Mouse (Mus musculus): Measurements from ENCODE around the gene Maea.

Maea gene

DNA sequence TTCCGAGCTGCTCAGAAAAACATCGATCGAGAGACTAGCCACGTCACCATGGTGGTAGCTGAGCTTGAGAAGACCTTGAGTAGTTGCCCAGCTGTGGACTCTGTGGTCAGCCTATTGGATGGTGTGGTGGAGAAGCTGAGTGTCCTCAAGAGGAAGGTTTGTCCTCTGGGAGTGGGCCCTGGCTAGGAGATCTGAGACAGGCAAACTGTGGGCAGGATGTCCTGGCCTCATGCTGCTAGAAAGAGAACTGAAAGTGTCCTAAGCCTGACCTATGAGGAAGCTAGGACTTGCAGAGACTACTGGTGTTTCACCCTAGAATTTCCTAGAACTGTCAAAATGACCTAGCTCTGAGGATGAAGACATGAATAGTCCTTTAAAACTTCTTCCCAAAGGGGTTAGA, 23.2 kb downstream of the Maea start:
- DNase-seq (ENCODE audit: low spot score) = no peak

DNA sequence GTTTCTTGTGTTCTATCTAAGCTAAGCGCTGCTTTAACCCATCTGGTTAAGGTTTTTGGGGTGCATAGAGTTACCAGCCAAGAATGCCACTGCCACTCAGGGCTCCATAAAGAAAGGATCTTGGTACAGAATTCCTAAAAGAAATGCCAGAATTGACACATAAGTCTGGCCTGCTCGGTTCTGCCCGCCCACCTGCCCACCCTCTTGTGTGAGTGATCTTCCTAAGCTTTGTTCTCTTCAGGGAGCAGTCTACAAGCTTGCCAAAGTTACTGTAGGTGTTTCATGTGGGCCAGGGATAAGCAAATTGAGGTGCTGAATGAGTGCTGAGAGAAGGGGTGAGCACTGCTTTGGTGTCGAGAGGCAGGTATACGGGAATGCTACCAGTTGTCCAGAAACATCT, 28.0 kb downstream of the Maea start:
- DNase-seq (ENCODE audit: low spot score) = no peak

DNA sequence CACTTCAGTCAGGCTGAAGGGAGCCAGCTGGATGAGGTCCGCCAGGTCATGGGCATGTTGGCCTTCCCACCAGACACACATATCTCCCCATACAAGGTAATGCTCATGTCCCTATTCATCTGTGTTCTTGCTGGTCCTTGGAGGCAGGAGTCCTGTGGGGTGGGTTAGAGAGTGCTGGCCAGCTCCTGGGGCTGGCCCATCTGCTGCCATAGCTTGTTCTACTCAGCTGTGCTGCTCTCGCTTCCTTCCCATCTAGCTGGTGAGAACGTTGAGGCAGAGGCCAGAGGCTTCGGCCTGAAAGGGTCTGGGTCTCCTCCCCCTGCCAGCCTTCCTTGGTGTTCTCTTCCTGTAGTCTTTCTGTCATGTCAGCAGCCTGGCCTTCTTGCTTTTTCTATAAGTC, 33.3 kb downstream of the Maea start:
- DNase-seq (ENCODE audit: low spot score) = no peak

DNA sequence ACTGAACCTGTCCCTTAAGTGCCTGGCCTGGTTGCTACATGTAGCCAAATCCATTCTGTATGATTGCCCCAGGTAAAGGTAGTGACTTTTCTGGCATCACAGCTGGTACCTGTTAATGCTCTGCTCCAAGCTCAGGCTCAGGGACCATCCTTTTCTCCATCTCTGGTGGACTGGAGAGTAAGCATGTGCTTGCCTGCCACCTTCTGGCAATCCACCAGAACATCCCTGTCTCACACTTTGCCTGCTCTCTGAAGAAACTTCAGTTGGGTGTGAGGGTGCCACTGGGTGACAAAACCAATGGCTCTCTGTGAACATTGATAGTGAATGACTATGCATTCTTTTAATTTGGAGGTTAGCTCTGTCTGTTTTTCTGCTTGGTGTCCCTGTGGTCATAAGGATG, 35.8 kb downstream of the Maea start:
- DNase-seq (ENCODE audit: low spot score) = no peak

DNA sequence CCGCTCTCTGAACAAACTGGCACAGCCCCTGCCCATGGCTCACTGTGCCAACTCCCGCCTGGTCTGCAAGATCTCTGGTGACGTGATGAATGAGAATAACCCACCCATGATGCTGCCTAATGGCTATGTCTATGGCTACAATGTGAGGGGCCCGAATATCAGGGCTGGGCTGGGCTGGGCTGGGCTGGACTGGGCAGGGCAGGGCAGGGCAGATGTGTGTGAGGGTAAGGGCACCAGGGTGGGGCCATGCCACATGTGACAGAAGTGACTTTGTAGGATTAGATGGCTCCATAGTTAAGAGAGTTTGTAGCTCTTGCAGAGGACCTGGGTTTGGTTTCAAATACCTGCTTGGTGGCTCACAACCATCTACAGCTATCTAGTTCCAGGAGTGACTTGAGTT, 36.4 kb downstream of the Maea start:
- DNase-seq (ENCODE audit: low spot score) = no peak

DNA sequence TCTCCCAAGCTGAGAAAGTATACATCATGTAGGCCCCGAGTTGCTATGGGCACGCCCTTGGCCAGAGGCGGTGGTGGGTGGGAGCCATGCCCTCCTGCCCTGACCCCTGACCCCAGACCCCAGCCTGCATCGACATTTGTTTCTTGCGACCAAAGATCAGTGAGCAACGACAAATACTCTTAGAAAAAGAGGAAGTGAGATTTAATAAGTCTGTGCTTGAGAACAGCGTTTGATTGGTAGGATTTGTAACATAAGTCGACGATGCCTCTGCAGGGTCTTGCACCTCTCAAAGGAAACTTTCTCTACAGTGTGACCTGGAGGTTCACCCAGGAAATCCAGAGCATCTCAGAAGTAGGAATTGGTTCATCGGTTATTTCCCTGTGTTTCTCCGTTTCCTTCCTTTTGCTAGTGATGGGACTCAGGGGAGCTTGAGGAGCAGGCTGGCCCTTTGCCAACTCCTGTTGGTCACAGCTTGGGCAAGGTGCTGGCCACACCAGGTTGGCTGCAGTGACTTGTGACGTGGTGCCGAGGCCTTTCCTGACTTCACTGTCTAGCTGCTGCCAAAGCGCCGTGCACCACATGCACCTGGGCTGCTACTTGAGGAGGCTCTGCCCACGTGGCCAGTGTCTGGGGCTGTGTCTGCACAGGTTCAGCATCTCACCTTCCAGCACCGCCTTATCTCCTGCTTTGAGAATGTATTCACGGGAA, 37.2 kb downstream of the Maea start:
- DNase-seq (ENCODE audit: low spot score) = no peak

DNA sequence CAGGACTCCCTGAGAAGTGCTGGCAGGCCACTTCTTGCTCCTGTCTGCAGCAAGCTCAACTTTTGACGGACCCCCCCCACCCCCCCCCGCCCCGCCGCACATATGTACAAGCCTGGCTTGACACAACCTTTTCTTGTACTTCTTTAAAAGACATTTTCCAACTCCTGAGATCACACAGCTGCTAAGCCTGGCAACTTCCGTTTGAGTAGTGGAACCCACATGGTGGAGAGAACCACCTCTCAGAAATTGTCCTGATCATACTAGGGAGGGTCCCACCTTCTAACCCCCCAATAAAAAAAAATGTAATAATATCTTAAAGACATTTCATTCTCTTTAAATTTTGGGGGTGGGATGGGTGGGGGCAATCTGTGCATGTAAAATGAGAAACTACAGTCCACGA, 41.9 kb downstream of the Maea start:
- DNase-seq (ENCODE audit: low spot score) = no peak

DNA sequence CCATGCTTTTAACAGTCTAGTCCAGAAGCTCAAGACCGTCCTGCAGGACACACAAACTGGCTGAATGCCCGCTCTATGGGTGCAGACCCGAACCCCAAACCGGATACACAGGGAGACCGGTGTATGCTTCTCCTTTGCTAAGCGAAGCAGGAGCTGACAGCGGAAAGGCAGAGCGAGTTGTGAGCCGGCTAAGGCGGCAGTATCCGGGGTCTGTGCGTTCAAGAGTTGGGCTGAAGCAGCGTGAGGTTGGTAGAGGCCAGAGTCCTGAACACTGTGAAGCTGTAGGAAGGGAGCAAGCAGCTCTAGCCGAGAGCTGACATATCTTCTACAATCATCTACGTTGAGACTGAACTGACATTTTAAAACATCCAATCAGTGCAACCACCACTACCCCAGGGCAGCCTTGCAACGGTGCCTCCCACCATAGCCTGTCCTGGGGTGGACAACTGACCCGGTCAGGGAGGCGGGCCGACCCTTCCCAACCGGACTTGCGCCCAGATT, 42.5 kb downstream of the Maea start:
- no peak for DNase-seq (ENCODE audit: low spot score)

DNA sequence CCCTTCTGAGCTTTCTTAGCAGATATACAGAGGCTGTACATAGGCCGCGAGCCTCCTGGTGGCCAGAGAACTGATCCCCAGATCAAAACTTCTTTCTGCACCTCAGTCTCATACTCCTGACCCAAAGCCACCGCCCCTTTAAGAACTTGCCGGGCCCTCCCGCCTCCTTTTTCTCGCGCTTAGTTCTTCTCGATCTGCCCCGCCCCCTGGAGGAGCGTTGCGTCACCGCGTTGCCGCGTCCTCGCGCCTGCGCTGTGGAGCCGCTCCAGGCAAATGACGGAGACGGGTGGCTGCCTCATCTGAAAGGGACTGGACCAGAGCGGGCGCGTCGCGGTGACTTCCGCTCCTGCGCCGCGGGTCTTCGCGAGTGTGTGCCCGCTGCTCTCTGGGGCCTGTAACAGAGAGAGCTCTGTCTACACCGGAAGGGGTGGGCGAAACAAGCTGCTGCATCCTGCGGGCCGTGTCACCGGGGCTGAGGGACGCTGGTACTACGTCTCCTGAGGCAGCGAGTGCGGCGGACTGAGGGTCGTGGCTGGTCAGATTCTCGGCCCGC, 43.1 kb downstream of the Maea start, which contains the start of gene Uvssa:
Gene Uvssa, plus strand, starts transcription at position 248 of the 553 bp plus-strand sequence.
- DNase-seq (ENCODE audit: low spot score) = peak; percentile 100

DNA sequence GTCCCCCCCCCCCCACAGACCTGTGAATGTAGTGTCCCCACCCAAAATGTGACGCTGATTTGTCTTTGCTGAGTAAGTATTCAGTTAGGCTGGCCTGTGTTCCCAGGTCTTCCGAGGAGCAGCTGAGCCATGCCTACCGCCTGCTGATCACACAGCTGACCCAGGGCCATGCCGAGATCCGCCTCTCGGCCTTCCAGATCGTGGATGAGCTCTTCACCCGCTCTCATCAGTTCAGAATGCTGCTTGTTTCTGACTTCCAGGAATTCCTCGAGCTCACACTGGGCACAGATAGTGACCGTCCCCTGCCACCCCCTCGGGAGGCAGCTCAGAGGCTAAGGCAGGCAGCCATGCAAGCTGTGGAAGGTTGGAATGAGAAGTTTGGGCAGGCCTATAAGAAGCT, 52.2 kb downstream of the Maea start:
- no peak for DNase-seq (ENCODE audit: low spot score)

DNA sequence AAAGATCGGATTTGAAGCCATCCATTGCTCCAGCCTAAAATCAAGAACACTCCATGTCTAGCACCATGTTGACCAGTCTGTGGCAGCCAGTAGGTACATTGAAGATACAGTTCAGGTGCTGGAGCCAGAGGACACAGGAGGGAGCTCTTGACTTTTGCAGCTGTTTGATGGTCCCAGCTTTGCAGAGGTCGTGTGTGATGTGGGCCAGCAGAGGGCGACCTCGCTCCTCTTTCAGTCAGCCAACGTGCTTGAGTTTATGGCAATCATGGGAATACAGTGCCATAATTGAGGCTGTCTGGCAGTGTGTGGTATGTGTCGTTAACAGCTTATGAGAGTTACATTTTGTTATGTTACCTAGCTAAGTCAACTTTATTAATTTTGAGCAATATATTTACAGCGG, 58.5 kb downstream of the Maea start:
- peak; percentile 56 for DNase-seq (ENCODE audit: low spot score)

DNA sequence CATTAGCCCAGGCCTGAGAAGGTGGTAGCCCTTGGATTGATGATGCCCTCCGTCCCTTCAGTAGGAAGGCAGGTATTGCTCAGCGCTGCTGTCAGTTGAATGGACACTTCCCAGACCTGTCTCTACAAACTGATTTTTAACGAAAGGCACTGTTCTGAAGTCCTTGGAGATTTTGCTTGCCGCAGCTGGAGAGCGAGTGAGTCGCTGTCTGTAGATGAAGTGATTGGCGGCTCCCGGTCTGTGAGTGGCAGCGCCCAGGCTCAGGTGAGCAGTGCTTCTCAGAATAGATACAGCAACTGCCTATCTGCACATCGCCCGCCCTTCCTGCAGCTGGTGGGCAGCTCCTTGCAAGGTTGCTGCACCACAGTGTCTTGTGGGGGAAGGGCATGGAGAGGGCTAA, 60.4 kb downstream of the Maea start:
- DNase-seq (ENCODE audit: low spot score) = no peak

DNA sequence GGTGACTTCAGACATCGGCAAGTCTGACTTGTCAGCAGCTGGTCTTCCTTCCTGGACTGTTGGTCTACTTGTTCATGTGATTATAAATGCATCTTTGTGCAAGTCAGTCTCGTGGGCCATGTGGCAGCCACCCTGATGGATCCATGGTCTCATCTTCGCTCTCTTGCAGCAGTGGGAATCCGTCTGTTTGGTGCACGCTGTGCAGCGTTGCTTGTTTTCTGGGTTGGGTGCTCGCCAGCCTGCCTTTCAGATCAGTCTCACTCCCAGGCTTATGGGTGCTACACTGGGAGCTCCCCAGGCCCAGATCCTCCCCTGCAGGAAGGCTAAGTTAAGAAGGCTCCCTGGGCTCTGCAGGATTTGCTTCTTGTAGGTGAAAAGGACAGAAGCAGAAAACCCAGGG, 61.5 kb downstream of the Maea start:
- no peak for DNase-seq (ENCODE audit: low spot score)

DNA sequence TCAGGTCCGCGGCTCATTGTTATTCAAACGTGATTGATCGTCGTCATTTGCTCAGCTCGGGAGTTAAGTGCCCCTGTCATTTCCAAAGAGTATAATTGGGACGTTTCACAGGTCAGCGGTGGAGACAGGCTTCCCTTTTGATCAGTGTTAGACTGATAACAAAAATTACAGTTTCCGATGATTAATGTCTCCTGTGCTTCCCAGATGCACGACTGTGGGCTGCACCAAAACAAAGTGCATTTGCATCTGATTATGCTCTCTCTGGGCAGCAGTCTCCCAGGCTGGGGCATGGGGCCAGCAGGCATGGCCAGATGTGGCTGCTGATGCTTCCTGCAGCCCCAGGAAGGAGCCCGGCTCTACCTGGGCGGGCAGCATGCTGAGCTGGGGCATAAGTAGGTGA, 65.5 kb downstream of the Maea start:
- DNase-seq (ENCODE audit: low spot score) = no peak

DNA sequence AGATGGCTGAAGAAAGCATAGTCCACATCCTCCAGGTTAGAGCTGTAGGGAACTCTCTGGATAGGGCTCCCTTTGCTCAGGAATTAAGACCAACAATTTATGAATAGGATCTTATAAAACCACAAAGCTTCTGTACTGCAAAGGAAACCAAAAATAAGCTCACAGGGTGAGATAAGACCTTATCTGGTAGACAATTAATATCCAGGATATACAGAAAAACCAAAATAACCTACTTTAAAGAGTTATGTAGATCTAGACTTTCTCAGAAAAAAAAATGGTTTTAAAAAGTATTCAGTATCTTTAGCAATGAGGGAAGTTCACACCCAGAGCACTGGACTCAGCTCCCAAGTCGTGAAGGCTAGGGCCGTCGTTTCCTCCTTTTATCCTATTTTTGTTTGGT, 85.0 kb downstream of the Maea start:
- DNase-seq (ENCODE audit: low spot score) = no peak

All from yolk sac, embryonic 10.5 days (tissue).